Mouse (Mus musculus) stomach, embryonic 14.5 days (tissue): ENCODE measurements around the gene Six5. TPM values are rescaled to one million over a fixed set of nuclear protein-coding genes. Genes with fewer than 3 reads are reported as not detected.

Experiments used
- ATAC-seq: fragments of 200-750 bp; cut with Nextera tagmentation; 2 replicates; pipeline ENCODE4 v1.8.0; 2017; ENCODE audit warnings: low read depth, moderate TSS enrichment; ENCODE audit not compliant: insufficient number of reproducible peaks, insufficient read depth, low FRiP score
- H3K27ac ChIP-seq: fragments of 300-500 bp; sonication (generic); 2 replicates; pipeline ENCODE4 v1.5.1; 2014; ENCODE audit warnings: mild to moderate bottlenecking, low read length, moderate library complexity, mixed read lengths
- H3K27me3 ChIP-seq: fragments of 300-500 bp; sonication (generic); 2 replicates; pipeline ENCODE4 v1.6.1; 2014; ENCODE audit warnings: low read length, control low read depth, mixed read lengths; ENCODE audit not compliant: control insufficient read depth, insufficient read depth
- H3K36me3 ChIP-seq: fragments of 300-500 bp; sonication (generic); 2 replicates; pipeline ENCODE4 v1.6.1; 2014; ENCODE audit warnings: mild to moderate bottlenecking, control low read depth, low read length, moderate library complexity, mixed read lengths; ENCODE audit not compliant: control insufficient read depth, insufficient read depth
- H3K4me1 ChIP-seq: fragments of 300-500 bp; sonication (generic); 2 replicates; pipeline ENCODE4 v1.6.1; 2014; ENCODE audit warnings: low read length, control low read depth, mixed read lengths; ENCODE audit not compliant: control insufficient read depth, insufficient read depth
- H3K4me2 ChIP-seq: fragments of 300-500 bp; sonication (generic); replicated peaks from 2 replicates; pipeline ENCODE4 v1.6.1; 2014; ENCODE audit warnings: low read depth, low read length, control low read depth
- H3K4me3 ChIP-seq: fragments of 300-500 bp; sonication (generic); 2 replicates; pipeline ENCODE4 v1.5.1; 2014; ENCODE audit warnings: low read depth, low read length, control low read depth
- H3K9ac ChIP-seq: fragments of 300-500 bp; sonication (generic); replicated peaks from 2 replicates; pipeline ENCODE4 v1.6.1; 2014; ENCODE audit warnings: low read depth, mild to moderate bottlenecking, control low read depth, low read length, moderate library complexity, mixed read lengths
- H3K9me3 ChIP-seq: fragments of 300-500 bp; sonication (generic); 2 replicates; pipeline ENCODE4 v1.6.1; 2016; ENCODE audit warnings: low read depth, low read length, control low read depth; ENCODE audit not compliant: control insufficient read depth
- WGBS: fragments of 180-500 bp; shearing (Covaris S2); extraction: QIAGEN DNeasy Blood & Tissue Kit; methylation state at CpG from one replicate; pipeline ENCODE4 v1.1.7; 2014; 5-methylcytosine and 5-hydroxymethylcytosine counted together
- polyA plus RNA-seq: library from polyadenylated mRNA; unstranded; fragments of >200 nt; fragmentation: Nextera tagmentation; extraction: Ambion mirVana; gene quantifications from 2 replicates; pipeline ENCODE4 v1.2.1, GENCODE M21; 2014

Gene Six5
- polyA plus RNA-seq, 1 experiment from 2014 or later: 17.4 TPM

GRCm38 (mm10) chr7:19053136-19053532 lies 41.3 kb upstream of the Six5 start:
- H3K36me3 ChIP-seq: peaks cover 36% of the 10 kb centered on the region
- no peaks in the 10 kb centered on the region for H3K27me3 ChIP-seq
- H3K27ac ChIP-seq: no peak overlapping the region
- H3K4me3 ChIP-seq: no peak overlapping the region
- 84% methylated on average over 7 of the region's 7 CpGs for WGBS
- no peak overlapping the region for H3K9ac ChIP-seq
- H3K9me3 ChIP-seq: no peaks in the 10 kb centered on the region
- H3K4me1 ChIP-seq: peaks cover 5% of the 10 kb centered on the region; the same call in 1 of the 2 replicates
- no peak for ATAC-seq
- no peak overlapping the region for H3K4me2 ChIP-seq

GRCm38 (mm10) chr7:19054047-19054776 lies 40.2 kb upstream of the Six5 start, which contains the start of gene Rsph6a:
Rsph6a (plus strand) TSS chr7:19054690.
- Histone ChIP-seq H3K36me3 (peaks cover 25% of the 10 kb centered on the region), H3K9me3 (no peaks in the 10 kb centered on the region), H3K4me1 (peaks cover 5% of the 10 kb centered on the region; the same call in 1 of the 2 replicates), H3K27ac (no peak within 1 kb of the TSS), H3K4me3 (no peak within 1 kb of the TSS), H3K9ac (no peak within 1 kb of the TSS), H3K4me2 (peak within 1 kb of the TSS; percentile 16; the same call in 1 of the 2 replicates), H3K27me3 (no peaks in the 10 kb centered on the region)
- no peak for ATAC-seq
- WGBS: 28% methylated on average over 33 of the region's 33 CpGs

- H3K9me3 ChIP-seq: no peaks in the 10 kb centered on the region
- H3K4me2 ChIP-seq: 0 out of 2 replicates have a peak overlapping the region, but pooled peaks have one; percentile 16
- H3K27ac ChIP-seq: no peak overlapping the region
- H3K9ac ChIP-seq: no peak overlapping the region
- peaks cover 21% of the 10 kb centered on the region for H3K36me3 ChIP-seq
- no peak overlapping the region for H3K4me3 ChIP-seq
- peaks cover 5% of the 10 kb centered on the region; the same call in 1 of the 2 replicates for H3K4me1 ChIP-seq
- WGBS: 77% methylated on average over 9 of the region's 9 CpGs
- no peak for ATAC-seq
- H3K27me3 ChIP-seq: no peaks in the 10 kb centered on the region
Observed at GRCm38 (mm10) chr7:19054777-19055076, 39.7 kb upstream of the Six5 start.

GRCm38 (mm10) chr7:19055108-19055507 lies 39.3 kb upstream of the Six5 start:
- H3K9me3 ChIP-seq: no peaks in the 10 kb centered on the region
- H3K4me3 ChIP-seq: no peak overlapping the region
- peaks cover 17% of the 10 kb centered on the region for H3K36me3 ChIP-seq
- peaks cover 5% of the 10 kb centered on the region; the same call in 1 of the 2 replicates for H3K4me1 ChIP-seq
- ATAC-seq: no peak
- no peaks in the 10 kb centered on the region for H3K27me3 ChIP-seq
- no peak overlapping the region for H3K9ac ChIP-seq
- H3K4me2 ChIP-seq: no peak overlapping the region
- H3K27ac ChIP-seq: no peak overlapping the region
- WGBS: 88% methylated on average over 8 of the region's 8 CpGs

- Histone ChIP-seq H3K9ac (no peak overlapping the region), H3K36me3 (no peaks in the 10 kb centered on the region), H3K27me3 (no peaks in the 10 kb centered on the region), H3K27ac (no peak overlapping the region), H3K4me2 (no peak overlapping the region), H3K4me3 (no peak overlapping the region), H3K9me3 (no peaks in the 10 kb centered on the region), H3K4me1 (peaks cover 5% of the 10 kb centered on the region; the same call in 1 of the 2 replicates)
- 85% methylated on average over 10 of the region's 10 CpGs for WGBS
- no peak for ATAC-seq
Observed at GRCm38 (mm10) chr7:19057405-19057804, 37.0 kb upstream of the Six5 start.

- Histone ChIP-seq H3K27me3 (peaks cover 20% of the 10 kb centered on the region; the same call in 1 of the 2 replicates), H3K27ac (no peak overlapping the region), H3K36me3 (no peaks in the 10 kb centered on the region), H3K4me1 (no peaks in the 10 kb centered on the region), H3K9ac (no peak overlapping the region), H3K4me3 (no peak overlapping the region; the same call in 1 of the 2 replicates), H3K4me2 (0 out of 2 replicates have a peak overlapping the region, but pooled peaks have one; percentile 17), H3K9me3 (no peaks in the 10 kb centered on the region)
- ATAC-seq: no peak
- 55% methylated on average over 13 of the region's 13 CpGs for WGBS
Observed at GRCm38 (mm10) chr7:19065896-19066295, 28.5 kb upstream of the Six5 start.

- Histone ChIP-seq H3K4me1 (no peaks in the 10 kb centered on the region), H3K9me3 (no peaks in the 10 kb centered on the region), H3K9ac (no peak overlapping the region), H3K27me3 (peaks cover 20% of the 10 kb centered on the region; the same call in 1 of the 2 replicates), H3K36me3 (no peaks in the 10 kb centered on the region), H3K27ac (no peak overlapping the region), H3K4me2 (no peak overlapping the region), H3K4me3 (no peak overlapping the region)
- ATAC-seq: no peak
- WGBS: 39% methylated on average over 14 of the region's 14 CpGs
Observed at GRCm38 (mm10) chr7:19067063-19067462, 27.3 kb upstream of the Six5 start.

GRCm38 (mm10) chr7:19067935-19068334 lies 26.5 kb upstream of the Six5 start:
- ATAC-seq: no peak
- 59% methylated on average over 14 of the region's 14 CpGs for WGBS
- H3K9me3 ChIP-seq: no peaks in the 10 kb centered on the region
- no peaks in the 10 kb centered on the region for H3K36me3 ChIP-seq
- no peak overlapping the region for H3K4me2 ChIP-seq
- H3K27ac ChIP-seq: no peak overlapping the region
- H3K4me3 ChIP-seq: no peak overlapping the region
- H3K4me1 ChIP-seq: no peaks in the 10 kb centered on the region
- H3K27me3 ChIP-seq: peaks cover 20% of the 10 kb centered on the region; the same call in 1 of the 2 replicates
- H3K9ac ChIP-seq: no peak overlapping the region
